Mouse (Mus musculus): ENCODE data around the gene Clca3a2. TPM values are rescaled to one million over a fixed set of nuclear protein-coding genes. Genes with fewer than 3 reads are reported as not detected.
"Not testable (repeated sequence)": the region's sequence is repeated elsewhere in the genome, so short reads cannot be mapped to it uniquely, and the experiment has no call there.

Gene Clca3a2
- total and polyA plus RNA-seq, 3 experiments = not detected

- H3K4me3 ChIP-seq (replicated peaks in 1 of 3; ENCODE audit: low read depth in 2 of 3, low read length in 2 of 3, poor library complexity in 1 of 3) = no peak overlapping the region
- dilution Hi-C loops (cut with MboI; ENCODE audit: extremely low pct_ligation_motif_present, extremely low pct_unique_long_range_greater_than_20kb, low sequenced_read_pairs) (no loop called here), in situ Hi-C loops (cut with MboI; ENCODE audit: low pct_ligation_motif_present, low pct_unique_long_range_greater_than_20kb, low sequenced_read_pairs) (no loop called here)
- no peaks in the 10 kb centered on the region for H3K36me3 ChIP-seq (replicated peaks in 1 of 2; ENCODE audit: control insufficient read depth in 1 of 2, insufficient read depth in 1 of 2, low read length in 1 of 2)
- no peak overlapping the region for H3K4me2 ChIP-seq (ENCODE audit: insufficient read depth, low read depth, poor library complexity, severe bottlenecking)
- no peaks in the 10 kb centered on the region for H3K4me1 ChIP-seq (ENCODE audit: control insufficient read depth in 1 of 2, insufficient read depth in 2 of 2)
- TF ChIP-seq IRF4 (IDR thresholded peaks at IDR 0.05; ENCODE audit: low read depth, low read length) (no peak), RAD21 (IDR thresholded peaks at IDR 0.05; ENCODE audit: low read depth, low read length) (peak; percentile 21), CTCF (conservative IDR thresholded peaks at IDR 0.05 in 1 of 2, IDR thresholded peaks at IDR 0.05 in 1 of 2; ENCODE audit: low read depth in 2 of 2, low read length in 2 of 2) (peak; percentile 78 to 97), SMC3 (IDR thresholded peaks at IDR 0.05; ENCODE audit: low read depth, low read length) (peak; percentile 54)
- no peaks in the 10 kb centered on the region for H3K79me2 ChIP-seq (replicated peaks; ENCODE audit: control insufficient read depth, extremely low read depth, insufficient read depth, poor library complexity, severe bottlenecking)
- no peaks in the 10 kb centered on the region for H3K27me3 ChIP-seq (replicated peaks)
- no peaks in the 10 kb centered on the region for H3K9me3 ChIP-seq (replicated peaks; ENCODE audit: low read length)
- no peak overlapping the region for H3K9ac ChIP-seq (ENCODE audit: insufficient read depth, low read depth)
- H3K27ac ChIP-seq (ENCODE audit: insufficient read depth, low read depth) = no peak overlapping the region
- peak; percentile 50 for DNase-seq (ENCODE audit: extremely low read depth)
Measured at GRCm38 (mm10) chr3:144753120-144753519, 66.2 kb downstream of the Clca3a2 start.

DNA sequence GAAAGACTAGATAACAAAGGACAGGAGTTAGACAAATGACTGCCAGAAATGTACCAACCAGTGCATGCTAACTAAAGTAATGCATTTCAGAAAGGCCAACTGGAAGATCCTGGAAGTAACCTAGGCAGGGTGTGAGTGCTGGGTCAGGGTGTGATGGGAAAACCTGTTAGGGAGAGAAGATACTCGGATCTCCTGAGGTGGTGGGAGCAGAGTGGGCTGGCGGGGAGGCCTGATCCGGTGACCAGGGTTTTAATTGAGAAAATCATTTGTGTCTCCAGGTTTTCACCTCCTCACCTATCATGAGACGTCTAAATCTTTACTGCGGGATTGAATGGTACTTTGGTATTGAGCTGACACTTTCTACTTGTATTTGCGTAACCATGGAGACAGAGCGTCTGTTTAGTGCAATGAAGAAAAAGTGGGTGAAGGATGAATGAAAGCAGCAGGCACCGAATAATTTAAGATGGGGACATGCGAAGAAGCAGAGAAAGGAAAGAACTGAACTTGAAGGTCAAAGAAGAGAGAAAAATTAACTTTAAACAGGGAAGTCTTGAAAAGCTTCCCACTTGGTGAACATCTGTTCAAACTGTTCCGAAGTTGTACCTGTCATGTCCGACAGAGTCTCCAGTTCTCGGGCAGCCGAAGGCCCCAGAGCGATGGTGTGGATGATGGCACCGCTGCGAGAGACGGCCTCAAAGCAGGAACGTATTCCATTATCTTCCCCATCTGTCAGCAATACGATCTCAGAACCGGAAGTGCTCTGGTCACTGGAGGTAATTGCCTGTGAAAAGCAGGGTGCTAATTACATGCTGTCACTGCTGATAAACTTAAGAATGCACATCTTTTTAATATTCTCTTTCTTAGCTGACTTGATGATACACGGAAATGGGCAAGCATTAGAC, 70.0 kb downstream of the Clca3a2 start:
- H3K79me2 ChIP-seq (replicated peaks; ENCODE audit: control insufficient read depth, extremely low read depth, insufficient read depth, poor library complexity, severe bottlenecking); H3K9ac ChIP-seq (ENCODE audit: insufficient read depth, low read depth); H3K27ac ChIP-seq (ENCODE audit: insufficient read depth, low read depth); dilution Hi-C loops (cut with MboI; ENCODE audit: extremely low pct_ligation_motif_present, extremely low pct_unique_long_range_greater_than_20kb, low sequenced_read_pairs); H3K36me3 ChIP-seq (replicated peaks in 1 of 2; ENCODE audit: control insufficient read depth in 1 of 2, insufficient read depth in 1 of 2, low read length in 1 of 2); H3K27me3 ChIP-seq (replicated peaks); H3K4me1 ChIP-seq (ENCODE audit: control insufficient read depth in 1 of 2, insufficient read depth in 2 of 2); H3K4me3 ChIP-seq (replicated peaks in 1 of 3; ENCODE audit: low read depth in 2 of 3, low read length in 2 of 3, poor library complexity in 1 of 3); in situ Hi-C loops (cut with MboI; ENCODE audit: low pct_ligation_motif_present, low pct_unique_long_range_greater_than_20kb, low sequenced_read_pairs); DNase-seq (ENCODE audit: extremely low read depth); H3K9me3 ChIP-seq (replicated peaks; ENCODE audit: low read length); H3K4me2 ChIP-seq (ENCODE audit: insufficient read depth, low read depth, poor library complexity, severe bottlenecking): not testable (repeated sequence)

GRCm38 (mm10) chr3:144747706-144748105, 71.6 kb downstream of the Clca3a2 start:
- H3K4me1 ChIP-seq (ENCODE audit: control insufficient read depth in 1 of 2, insufficient read depth in 2 of 2); H3K27me3 ChIP-seq (replicated peaks); H3K9ac ChIP-seq (ENCODE audit: insufficient read depth, low read depth); H3K27ac ChIP-seq (ENCODE audit: insufficient read depth, low read depth); dilution Hi-C loops (cut with MboI; ENCODE audit: extremely low pct_ligation_motif_present, extremely low pct_unique_long_range_greater_than_20kb, low sequenced_read_pairs); H3K9me3 ChIP-seq (replicated peaks; ENCODE audit: low read length); H3K36me3 ChIP-seq (replicated peaks in 1 of 2; ENCODE audit: control insufficient read depth in 1 of 2, insufficient read depth in 1 of 2, low read length in 1 of 2); H3K4me3 ChIP-seq (replicated peaks in 1 of 3; ENCODE audit: low read depth in 2 of 3, low read length in 2 of 3, poor library complexity in 1 of 3); H3K79me2 ChIP-seq (replicated peaks; ENCODE audit: control insufficient read depth, extremely low read depth, insufficient read depth, poor library complexity, severe bottlenecking); in situ Hi-C loops (cut with MboI; ENCODE audit: low pct_ligation_motif_present, low pct_unique_long_range_greater_than_20kb, low sequenced_read_pairs); DNase-seq (ENCODE audit: extremely low read depth); H3K4me2 ChIP-seq (ENCODE audit: insufficient read depth, low read depth, poor library complexity, severe bottlenecking): not testable (repeated sequence)

Other genes starting within 250 kb of the Clca3a2 start
- gene Hs2st1, start 249.3 kb downstream of the Clca3a2 start, total RNA-seq (2012; rRNA removed) = 17.6 and 20.4 TPM in 2 replicates
- gene Hs2st1, start 249.3 kb downstream of the Clca3a2 start, total RNA-seq (2014; rRNA removed) = 29.7 and 30.9 TPM in 2 replicates
- gene Hs2st1, start 249.3 kb downstream of the Clca3a2 start, polyA plus RNA-seq (2012; ENCODE audit: insufficient read length, low read depth) = 36.4 and 38.5 TPM in 2 replicates
- gene Selenof, start 249.2 kb downstream of the Clca3a2 start, total RNA-seq (2012; rRNA removed) = 528 and 548 TPM in 2 replicates
- gene Selenof, start 249.2 kb downstream of the Clca3a2 start, total RNA-seq (2014; rRNA removed) = 1,358 and 1,567 TPM in 2 replicates
- gene Selenof, start 249.2 kb downstream of the Clca3a2 start, polyA plus RNA-seq (2012; ENCODE audit: insufficient read length, low read depth) = 671 and 678 TPM in 2 replicates
- gene Sh3glb1, start 99.2 kb downstream of the Clca3a2 start, total RNA-seq (2012; rRNA removed) = 52.0 and 58.4 TPM in 2 replicates
- 112 and 115 TPM in 2 replicates for gene Sh3glb1, start 99.2 kb downstream of the Clca3a2 start, total RNA-seq (2014; rRNA removed)
- 171 and 189 TPM in 2 replicates for gene Sh3glb1, start 99.2 kb downstream of the Clca3a2 start, polyA plus RNA-seq (2012; ENCODE audit: insufficient read length, low read depth)
- not detected in 2 replicates for gene Clca3a1, start 58.5 kb downstream of the Clca3a2 start, total RNA-seq (2012; rRNA removed)
- not detected in 2 replicates for gene Clca3a1, start 58.5 kb downstream of the Clca3a2 start, total RNA-seq (2014; rRNA removed)
- gene Clca3a1, start 58.5 kb downstream of the Clca3a2 start, polyA plus RNA-seq (2012; ENCODE audit: insufficient read length, low read depth) = 0.27 TPM in 1 of 2 replicates, not detected in the other
- not detected in 2 replicates for gene Clca3b, start 29.9 kb upstream of the Clca3a2 start, total RNA-seq (2012; rRNA removed)
- not detected in 2 replicates for gene Clca3b, start 29.9 kb upstream of the Clca3a2 start, total RNA-seq (2014; rRNA removed)
- not detected in 2 replicates for gene Clca3b, start 29.9 kb upstream of the Clca3a2 start, polyA plus RNA-seq (2012; ENCODE audit: insufficient read length, low read depth)
- gene Clca4b, start 113.0 kb upstream of the Clca3a2 start, total RNA-seq (2012; rRNA removed) = not detected in 2 replicates
- gene Clca4b, start 113.0 kb upstream of the Clca3a2 start, total RNA-seq (2014; rRNA removed) = not detected in 2 replicates
- gene Clca4b, start 113.0 kb upstream of the Clca3a2 start, polyA plus RNA-seq (2012; ENCODE audit: insufficient read length, low read depth) = not detected in 2 replicates
- gene Clca4a, start 155.6 kb upstream of the Clca3a2 start, total RNA-seq (2012; rRNA removed) = 0.21 and 0.30 TPM in 2 replicates
- 0.47 and 0.51 TPM in 2 replicates for gene Clca4a, start 155.6 kb upstream of the Clca3a2 start, total RNA-seq (2014; rRNA removed)
- gene Clca4a, start 155.6 kb upstream of the Clca3a2 start, polyA plus RNA-seq (2012; ENCODE audit: insufficient read length, low read depth) = 0.29 and 0.47 TPM in 2 replicates
- 0.04 TPM in 2 replicates for gene Clca1, start 213.3 kb upstream of the Clca3a2 start, total RNA-seq (2012; rRNA removed)
- gene Clca1, start 213.3 kb upstream of the Clca3a2 start, total RNA-seq (2014; rRNA removed) = 0.05 and 0.30 TPM in 2 replicates
- gene Clca1, start 213.3 kb upstream of the Clca3a2 start, polyA plus RNA-seq (2012; ENCODE audit: insufficient read length, low read depth) = 1.1 and 1.3 TPM in 2 replicates

Measured in CH12.LX (cell line).